Comparison of ENCODE assay signal across 17 mouse cellular contexts in the genomic region with DNA sequence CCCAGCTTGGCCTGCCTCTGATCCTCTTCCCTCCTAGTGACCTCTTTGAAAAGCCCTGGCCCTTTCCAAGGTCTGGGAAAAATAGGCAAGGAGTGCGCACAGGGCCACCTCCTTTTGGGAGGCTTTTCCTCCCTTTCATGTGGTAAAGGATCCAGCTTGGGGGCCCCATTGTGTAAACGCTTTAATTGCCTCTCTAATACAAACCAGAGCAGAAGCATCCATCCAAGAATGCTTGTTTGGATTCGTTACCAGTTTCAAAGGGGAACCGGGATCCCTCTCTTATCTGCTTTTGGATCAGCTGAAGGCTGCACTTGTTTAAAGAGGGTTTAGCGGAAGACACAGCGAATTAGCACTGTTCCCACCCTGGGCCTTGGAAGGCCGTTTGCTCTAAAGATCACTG.
DNase-seq lines count a peak whose midpoint lies in the region; ATAC-seq and TF ChIP-seq lines count a peak whose summit lies in the region.
"Had no signal": no experiment of that assay in that cellular context is flagged by ENCODE, and none has a peak within 500 bp of the region (broad histone marks: within the 10 kb centered on the region; RNA-seq: fewer than 3 reads in every experiment).

No protein-coding gene starts in this region.

- DNase-seq in forebrain, embryonic 10.5 days (ENCODE audit: extremely low spot score, low spot score): no peak
- no peak for DNase-seq in forebrain, embryonic 14.5 days (ENCODE audit: low spot score)
- no peak for DNase-seq in lung, postnatal 14 days
- DNase-seq in stomach, postnatal 0 days (ENCODE audit: low spot score): no peak
- no peak for DNase-seq in liver
- DNase-seq in left cerebral cortex, postnatal 36 days (ENCODE audit: low spot score in 2 of 2): no peak
- DNase-seq: adrenal gland, adult 2 months; cerebellum, adult 11-12 months; gastrocnemius, postnatal 36 days; kidney, adult 9 months; retina, postnatal 1 day; thymus, postnatal 25 days had no signal

- no peak for TF ChIP-seq CTCF in stomach, postnatal 0 days (IDR thresholded peaks at IDR 0.05; ENCODE audit: low read depth)

- ATAC-seq in forebrain, embryonic 14.5 days: no peak
- peak; percentile 18; the same call in 1 of the 2 replicates for ATAC-seq in lung, embryonic 16.5 days (ENCODE audit: low read depth)
- ATAC-seq in embryonic facial prominence, embryonic 15.5 days (ENCODE audit: insufficient number of reproducible peaks, low FRiP score, low TSS enrichment, low read depth): 0 out of 2 replicates have a peak, but pooled peaks have one; percentile 29
- ATAC-seq in stomach, postnatal 0 days (ENCODE audit: low FRiP score, low TSS enrichment): peak; percentile 26; the same call in 1 of the 2 replicates

- H3K9ac ChIP-seq in forebrain, embryonic 14.5 days (ENCODE audit: low read length): no peak overlapping the region
- H3K9ac ChIP-seq in lung, embryonic 16.5 days (ENCODE audit: low read length): no peak overlapping the region
- H3K9ac ChIP-seq in embryonic facial prominence, embryonic 15.5 days: no peak overlapping the region
- H3K9ac ChIP-seq in stomach, postnatal 0 days (ENCODE audit: low read length): no peak overlapping the region
- H3K9ac ChIP-seq: limb, embryonic 13.5 days; neural tube, embryonic 15.5 days had no signal

- intact Hi-C loops in left cerebral cortex, postnatal 36 days (cut with DNase I): no loop called here

- no peaks in the 10 kb centered on the region for H3K36me3 ChIP-seq in forebrain, embryonic 10.5 days (replicated peaks)
- H3K36me3 ChIP-seq in forebrain, embryonic 14.5 days (ENCODE audit: control insufficient read depth, insufficient read depth, low read length): no peaks in the 10 kb centered on the region
- no peaks in the 10 kb centered on the region for H3K36me3 ChIP-seq in lung, embryonic 16.5 days (ENCODE audit: control insufficient read depth, insufficient read depth, low read length)
- no peaks in the 10 kb centered on the region for H3K36me3 ChIP-seq in embryonic facial prominence, embryonic 15.5 days
- no peaks in the 10 kb centered on the region for H3K36me3 ChIP-seq in stomach, postnatal 0 days (ENCODE audit: control insufficient read depth, insufficient read depth, low read length)
- H3K36me3 ChIP-seq: limb, embryonic 13.5 days; neural tube, embryonic 15.5 days had no signal

- H3K4me2 ChIP-seq in forebrain, embryonic 14.5 days (ENCODE audit: low read length): no peak overlapping the region
- no peak overlapping the region for H3K4me2 ChIP-seq in lung, embryonic 16.5 days (ENCODE audit: low read depth, low read length)
- H3K4me2 ChIP-seq in embryonic facial prominence, embryonic 15.5 days (replicated peaks): no peak overlapping the region
- no peak overlapping the region for H3K4me2 ChIP-seq in stomach, postnatal 0 days (replicated peaks; ENCODE audit: low read depth)
- H3K4me2 ChIP-seq: limb, embryonic 13.5 days; midbrain, embryonic 11.5 days; neural tube, embryonic 15.5 days had no signal

- no peak for TF ChIP-seq EP300 in stomach, postnatal 0 days (optimal IDR thresholded peaks at IDR 0.05)

- H3K4me3 ChIP-seq in forebrain, embryonic 10.5 days: no peak overlapping the region
- no peak overlapping the region for H3K4me3 ChIP-seq in forebrain, embryonic 14.5 days (ENCODE audit: low read depth, low read length)
- H3K4me3 ChIP-seq in lung, embryonic 16.5 days (ENCODE audit: low read length): no peak overlapping the region
- no peak overlapping the region for H3K4me3 ChIP-seq in embryonic facial prominence, embryonic 15.5 days (replicated peaks)
- H3K4me3 ChIP-seq in stomach, postnatal 0 days (ENCODE audit: low read depth, low read length): no peak overlapping the region
- H3K4me3 ChIP-seq: limb, embryonic 13.5 days; neural tube, embryonic 15.5 days had no signal

- WGBS in forebrain, embryonic 10.5 days: 5% methylated on average over 7 of the region's 7 CpGs
- WGBS in forebrain, embryonic 14.5 days: 9% methylated on average over 7 of the region's 7 CpGs
- WGBS in lung, embryonic 16.5 days: 23% methylated on average over 7 of the region's 7 CpGs
- 15% methylated on average over 7 of the region's 7 CpGs for WGBS in embryonic facial prominence, embryonic 15.5 days
- 30% methylated on average over 7 of the region's 7 CpGs for WGBS in stomach, postnatal 0 days

- H3K9me3 ChIP-seq in forebrain, embryonic 10.5 days: no peaks in the 10 kb centered on the region
- H3K9me3 ChIP-seq in forebrain, embryonic 14.5 days (replicated peaks; ENCODE audit: control insufficient read depth, low read length): no peaks in the 10 kb centered on the region
- 0 out of 2 replicates have a peak, but pooled peaks cover 2% of the 10 kb centered on the region for H3K9me3 ChIP-seq in lung, embryonic 16.5 days (ENCODE audit: control insufficient read depth, low read length)
- no peaks in the 10 kb centered on the region for H3K9me3 ChIP-seq in embryonic facial prominence, embryonic 15.5 days (replicated peaks)
- no peaks in the 10 kb centered on the region for H3K9me3 ChIP-seq in stomach, postnatal 0 days (ENCODE audit: control insufficient read depth, low read length)
- H3K9me3 ChIP-seq: limb, embryonic 13.5 days; neural tube, embryonic 15.5 days had no signal

- H3K27me3 ChIP-seq in forebrain, embryonic 10.5 days (ENCODE audit: poor library complexity, severe bottlenecking): peaks cover 11% of the 10 kb centered on the region
- no peaks in the 10 kb centered on the region for H3K27me3 ChIP-seq in forebrain, embryonic 14.5 days (replicated peaks; ENCODE audit: control insufficient read depth, insufficient read depth, low read length)
- H3K27me3 ChIP-seq in lung, embryonic 16.5 days (ENCODE audit: control insufficient read depth, insufficient read depth, low read depth, low read length): no peaks in the 10 kb centered on the region
- no peaks in the 10 kb centered on the region for H3K27me3 ChIP-seq in embryonic facial prominence, embryonic 15.5 days
- no peaks in the 10 kb centered on the region for H3K27me3 ChIP-seq in stomach, postnatal 0 days (ENCODE audit: control insufficient read depth, insufficient read depth, low read length)
- H3K27me3 ChIP-seq: limb, embryonic 13.5 days; neural tube, embryonic 15.5 days had no signal

- H3K27ac ChIP-seq in forebrain, embryonic 10.5 days: peak overlapping the region; percentile 69
- no peak overlapping the region for H3K27ac ChIP-seq in forebrain, embryonic 14.5 days (ENCODE audit: low read depth, low read length)
- no peak overlapping the region for H3K27ac ChIP-seq in lung, embryonic 16.5 days (ENCODE audit: low read length)
- 0 out of 2 replicates have a peak overlapping the region, but pooled peaks have one; percentile 28 for H3K27ac ChIP-seq in embryonic facial prominence, embryonic 15.5 days (replicated peaks)
- peak overlapping the region; percentile 30; the same call in 1 of the 2 replicates for H3K27ac ChIP-seq in stomach, postnatal 0 days (replicated peaks)
- H3K27ac ChIP-seq: limb, embryonic 13.5 days; neural tube, embryonic 15.5 days had no signal

- peaks cover 20% of the 10 kb centered on the region for H3K4me1 ChIP-seq in forebrain, embryonic 10.5 days
- peaks cover 5% of the 10 kb centered on the region; the same call in 1 of the 2 replicates for H3K4me1 ChIP-seq in forebrain, embryonic 14.5 days (ENCODE audit: control insufficient read depth, insufficient read depth, low read length)
- H3K4me1 ChIP-seq in lung, embryonic 16.5 days (replicated peaks; ENCODE audit: control insufficient read depth, insufficient read depth, low read length): peaks cover 2% of the 10 kb centered on the region; the same call in 1 of the 2 replicates
- peaks cover 32% of the 10 kb centered on the region for H3K4me1 ChIP-seq in embryonic facial prominence, embryonic 15.5 days
- peaks cover 4% of the 10 kb centered on the region; the same call in 1 of the 2 replicates for H3K4me1 ChIP-seq in stomach, postnatal 0 days (replicated peaks; ENCODE audit: control insufficient read depth, insufficient read depth)
- H3K4me1 ChIP-seq: neural tube, embryonic 15.5 days had no signal

Comparison
In these comparisons a context has a peak if more than half of its experiments do, and no peak if none do; other contexts are left out.
1. H3K27ac ChIP-seq: peak in forebrain, embryonic 10.5 days (single experiment), embryonic facial prominence, embryonic 15.5 days (single experiment) and stomach, postnatal 0 days (single experiment); none in forebrain, embryonic 14.5 days (single experiment) and lung, embryonic 16.5 days (single experiment).